Mouse (Mus musculus): ENCODE measurements around the gene Yars2. TPM values are rescaled to one million over a fixed set of nuclear protein-coding genes. Genes with fewer than 3 reads are reported as not detected.
"Not testable (repeated sequence)": the region's sequence is repeated elsewhere in the genome, so short reads cannot be mapped to it uniquely, and the experiment has no call there.

Yars2 gene
- polyA plus RNA-seq, 1 experiment = 20.8 TPM

GRCm38 (mm10) chr16:16303138-16303827 lies 518 bp downstream of the Yars2 start:
- H3K36me3 ChIP-seq (replicated peaks; ENCODE audit: low read length) = peaks cover 26% of the 10 kb centered on the region
- no peak for TF ChIP-seq GATA1 (IDR thresholded peaks at IDR 0.05; ENCODE audit: borderline replicate concordance, low read length)
- TF ChIP-seq FLI1 (IDR thresholded peaks at IDR 0.05; ENCODE audit: low read length) = no peak
- H3K4me1 ChIP-seq = peaks cover 21% of the 10 kb centered on the region
- no peaks in the 10 kb centered on the region for H3K27me3 ChIP-seq (replicated peaks)
- peak overlapping the region; percentile 97 for H3K4me3 ChIP-seq (replicated peaks)
- no peaks in the 10 kb centered on the region for H3K9me3 ChIP-seq

GRCm38 (mm10) chr16:16303888-16304287 lies 1.1 kb downstream of the Yars2 start:
- TF ChIP-seq FLI1 (IDR thresholded peaks at IDR 0.05; ENCODE audit: low read length) (no peak), GATA1 (IDR thresholded peaks at IDR 0.05; ENCODE audit: borderline replicate concordance, low read length) (no peak)
- H3K4me1 ChIP-seq = peaks cover 21% of the 10 kb centered on the region
- H3K27me3 ChIP-seq (replicated peaks) = no peaks in the 10 kb centered on the region
- H3K4me3 ChIP-seq (replicated peaks) = peak overlapping the region; percentile 97
- peaks cover 29% of the 10 kb centered on the region for H3K36me3 ChIP-seq (replicated peaks; ENCODE audit: low read length)
- no peaks in the 10 kb centered on the region for H3K9me3 ChIP-seq

- Histone ChIP-seq H3K4me3 (replicated peaks) (no peak overlapping the region), H3K4me1 (no peaks in the 10 kb centered on the region), H3K9me3 (no peaks in the 10 kb centered on the region), H3K36me3 (replicated peaks; ENCODE audit: low read length) (peaks cover 82% of the 10 kb centered on the region), H3K27me3 (replicated peaks) (no peaks in the 10 kb centered on the region)
- TF ChIP-seq FLI1 (IDR thresholded peaks at IDR 0.05; ENCODE audit: low read length) (no peak), GATA1 (IDR thresholded peaks at IDR 0.05; ENCODE audit: borderline replicate concordance, low read length) (no peak)
Measured at GRCm38 (mm10) chr16:16311319-16311718, 8.6 kb downstream of the Yars2 start.

- Histone ChIP-seq H3K27me3 (replicated peaks) (no peaks in the 10 kb centered on the region), H3K4me1 (no peaks in the 10 kb centered on the region), H3K9me3 (no peaks in the 10 kb centered on the region), H3K36me3 (replicated peaks; ENCODE audit: low read length) (peaks cover 91% of the 10 kb centered on the region), H3K4me3 (replicated peaks) (no peak overlapping the region)
- TF ChIP-seq FLI1 (IDR thresholded peaks at IDR 0.05; ENCODE audit: low read length) = no peak
- TF ChIP-seq GATA1 (IDR thresholded peaks at IDR 0.05; ENCODE audit: borderline replicate concordance, low read length) = no peak
Measured at GRCm38 (mm10) chr16:16325775-16326336, 23.1 kb downstream of the Yars2 start.

- Histone ChIP-seq H3K4me1 (peaks cover 30% of the 10 kb centered on the region), H3K27me3 (replicated peaks) (no peaks in the 10 kb centered on the region), H3K36me3 (replicated peaks; ENCODE audit: low read length) (peaks cover 69% of the 10 kb centered on the region), H3K9me3 (no peaks in the 10 kb centered on the region), H3K4me3 (replicated peaks) (peak overlapping the region; percentile 48)
- TF ChIP-seq FLI1 (IDR thresholded peaks at IDR 0.05; ENCODE audit: low read length) (no peak), GATA1 (IDR thresholded peaks at IDR 0.05; ENCODE audit: borderline replicate concordance, low read length) (no peak)
Measured at GRCm38 (mm10) chr16:16346420-16346819, 43.7 kb downstream of the Yars2 start.

- Histone ChIP-seq H3K9me3 (0 out of 2 replicates have a peak, but pooled peaks cover under 1% of the 10 kb centered on the region), H3K4me1 (peaks cover 24% of the 10 kb centered on the region), H3K27me3 (replicated peaks) (no peaks in the 10 kb centered on the region), H3K36me3 (replicated peaks; ENCODE audit: low read length) (peaks cover 9% of the 10 kb centered on the region), H3K4me3 (replicated peaks) (peak overlapping the region; percentile 94)
- TF ChIP-seq GATA1 (IDR thresholded peaks at IDR 0.05; ENCODE audit: borderline replicate concordance, low read length) = no peak
- no peak for TF ChIP-seq FLI1 (IDR thresholded peaks at IDR 0.05; ENCODE audit: low read length)
Measured at GRCm38 (mm10) chr16:16357908-16358307, 55.1 kb downstream of the Yars2 start.

- TF ChIP-seq FLI1 (IDR thresholded peaks at IDR 0.05; ENCODE audit: low read length) (no peak), GATA1 (IDR thresholded peaks at IDR 0.05; ENCODE audit: borderline replicate concordance, low read length) (no peak)
Measured at GRCm38 (mm10) chr16:16358481-16359100, 55.8 kb downstream of the Yars2 start, which contains the start of gene Dnm1l. TSS of gene Dnm1l (minus strand) at chr16:16358959.

GRCm38 (mm10) chr16:16359101-16359482 lies 56.3 kb downstream of the Yars2 start:
- Histone ChIP-seq H3K4me1 (peaks cover 24% of the 10 kb centered on the region), H3K4me3 (replicated peaks) (peak overlapping the region; percentile 94)
- not testable (repeated sequence) for H3K9me3 ChIP-seq; H3K36me3 ChIP-seq (replicated peaks; ENCODE audit: low read length); H3K27me3 ChIP-seq (replicated peaks)

More at GRCm38 (mm10) chr16:16358481-16359100, 55.8 kb downstream of the Yars2 start, which contains the start of gene Dnm1l:
- Histone ChIP-seq H3K4me3 (replicated peaks) (peak within 1 kb of the TSS; percentile 94), H3K4me1 (peaks cover 24% of the 10 kb centered on the region), H3K27me3 (replicated peaks) (no peaks in the 10 kb centered on the region), H3K9me3 (no peaks in the 10 kb centered on the region), H3K36me3 (replicated peaks; ENCODE audit: low read length) (peaks cover 3% of the 10 kb centered on the region)

Other genes with a start within 250 kb of the Yars2 start
- gene Pkp2, start 89.6 kb upstream of the Yars2 start, polyA plus RNA-seq (2012; ENCODE audit: insufficient read depth, low replicate concordance) = 0.26 TPM in 1 of 2 replicates, not detected in the other
- 3.7 TPM in 1 of 2 replicates, not detected in the other for gene Dnm1l, start 56.0 kb downstream of the Yars2 start, polyA plus RNA-seq (2012; ENCODE audit: insufficient read depth, low replicate concordance)

All from megakaryocyte, embryonic 14.5 days (primary cell).